Mouse (Mus musculus): ENCODE results near the gene Cdc37.

Gene Cdc37

DNA sequence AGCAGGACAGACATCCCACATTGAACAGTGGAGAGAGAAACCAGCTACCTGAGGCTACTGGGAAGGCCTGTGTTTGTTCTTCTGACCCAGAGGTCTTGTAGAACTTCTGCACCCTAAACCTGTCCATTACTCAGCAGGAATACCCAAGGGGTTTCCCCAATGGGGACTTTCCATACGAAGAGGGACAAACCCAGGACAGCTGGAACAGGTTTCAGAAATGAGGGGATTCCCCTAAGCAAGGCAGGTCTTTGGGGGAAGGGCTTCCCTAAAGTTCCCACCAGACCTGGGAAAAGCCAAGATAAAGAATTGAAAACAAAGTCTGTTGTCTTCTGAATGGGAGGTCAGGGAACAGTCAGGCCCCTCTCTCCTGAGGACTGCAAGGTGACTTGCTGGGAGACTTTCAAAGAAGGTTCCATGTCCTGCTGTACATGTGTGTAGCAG lies 13.8 kb downstream of the Cdc37 start:
- no peak for DNase-seq (ENCODE audit: low read depth, low spot score)

- no peak for DNase-seq (ENCODE audit: low read depth, low spot score)
Observed at GRCm38 (mm10) chr9:21135329-21135890, 14.4 kb downstream of the Cdc37 start.

GRCm38 (mm10) chr9:21134595-21135328 lies 15.0 kb downstream of the Cdc37 start:
- no peak for DNase-seq (ENCODE audit: low read depth, low spot score)

DNA sequence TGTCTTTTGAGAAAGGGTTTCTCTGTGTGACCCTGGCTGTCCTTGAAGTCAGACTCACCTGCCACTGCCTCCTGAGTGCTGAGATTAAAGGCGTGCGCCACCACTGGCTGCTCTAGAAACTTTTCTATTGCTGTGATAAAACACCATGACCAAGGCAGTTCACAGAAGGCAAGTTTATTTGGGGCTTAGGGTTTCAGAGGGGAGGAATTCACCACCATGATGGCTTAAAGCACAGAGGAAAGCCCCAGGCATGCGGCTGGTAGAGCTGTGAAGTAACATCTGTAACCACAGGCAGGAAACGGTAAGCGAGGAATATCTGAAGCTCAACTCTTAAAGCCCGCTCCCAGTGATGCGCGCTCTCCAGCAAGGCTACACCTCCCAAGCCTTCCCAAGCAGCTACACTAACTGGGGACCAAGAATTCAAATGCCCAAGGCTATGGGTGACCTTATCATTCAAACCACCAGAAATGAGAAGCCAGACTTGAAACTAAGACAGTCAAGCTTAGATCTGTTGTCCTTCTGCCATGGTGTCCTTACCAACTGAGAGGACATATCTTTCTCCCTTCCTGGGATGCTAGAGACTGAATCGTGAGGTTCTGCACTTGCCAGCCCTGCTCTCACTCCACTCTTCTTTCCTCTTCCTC lies 16.6 kb downstream of the Cdc37 start:
- DNase-seq (ENCODE audit: low read depth, low spot score), result no peak

GRCm38 (mm10) chr9:21132102-21132775 lies 17.5 kb downstream of the Cdc37 start:
- DNase-seq (ENCODE audit: low read depth, low spot score), result no peak

DNA sequence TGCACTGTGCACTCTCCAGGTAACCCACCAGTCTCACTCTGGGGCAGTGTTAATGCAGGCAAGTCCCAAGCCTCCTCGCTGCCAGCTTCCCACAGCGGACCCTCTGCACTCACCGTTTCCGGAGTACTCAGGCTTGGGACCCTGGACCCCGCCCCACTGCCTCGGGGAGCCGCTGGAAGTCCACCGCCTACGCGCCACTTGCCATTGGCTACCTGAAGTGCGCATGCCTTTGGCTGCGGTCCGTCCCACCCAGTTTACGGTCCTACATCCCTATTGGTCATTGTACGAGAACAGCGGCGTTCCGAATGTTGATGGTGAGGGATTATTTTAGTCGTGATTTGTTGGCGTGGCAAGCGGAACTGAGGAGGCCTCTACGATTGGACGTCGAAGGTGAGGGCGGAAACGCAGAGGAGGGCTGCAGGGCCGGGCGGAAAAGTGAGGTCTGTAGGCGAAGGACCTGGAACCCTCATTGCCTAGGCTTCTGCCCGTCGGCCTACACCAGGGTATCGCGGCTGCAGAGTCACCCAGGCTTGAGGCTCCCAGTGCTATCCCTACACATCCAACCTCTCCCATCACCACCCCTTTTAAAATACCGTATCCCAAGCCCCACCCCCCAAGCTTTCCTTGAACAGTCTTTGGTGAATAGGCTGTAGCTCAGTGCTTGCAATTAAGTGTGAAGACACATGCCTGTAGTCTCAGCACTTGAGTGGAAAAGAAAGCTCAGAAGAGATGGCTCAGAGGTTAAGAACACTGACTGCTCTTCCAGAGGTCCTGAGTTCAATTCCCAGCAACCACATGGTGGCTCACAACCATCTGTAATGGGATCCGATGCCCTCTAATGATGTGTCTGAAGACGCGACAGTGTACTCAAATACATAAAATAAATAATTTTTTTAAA lies 18.5 kb downstream of the Cdc37 start, which contains the start of gene Tyk2:
TSS of gene Tyk2 (minus strand) at position 185 of the 898 bp plus-strand sequence.
- DNase-seq (ENCODE audit: low read depth, low spot score), result peak; percentile 95

GRCm38 (mm10) chr9:21126259-21126627 lies 23.5 kb downstream of the Cdc37 start:
- no peak for DNase-seq (ENCODE audit: low read depth, low spot score)

DNA sequence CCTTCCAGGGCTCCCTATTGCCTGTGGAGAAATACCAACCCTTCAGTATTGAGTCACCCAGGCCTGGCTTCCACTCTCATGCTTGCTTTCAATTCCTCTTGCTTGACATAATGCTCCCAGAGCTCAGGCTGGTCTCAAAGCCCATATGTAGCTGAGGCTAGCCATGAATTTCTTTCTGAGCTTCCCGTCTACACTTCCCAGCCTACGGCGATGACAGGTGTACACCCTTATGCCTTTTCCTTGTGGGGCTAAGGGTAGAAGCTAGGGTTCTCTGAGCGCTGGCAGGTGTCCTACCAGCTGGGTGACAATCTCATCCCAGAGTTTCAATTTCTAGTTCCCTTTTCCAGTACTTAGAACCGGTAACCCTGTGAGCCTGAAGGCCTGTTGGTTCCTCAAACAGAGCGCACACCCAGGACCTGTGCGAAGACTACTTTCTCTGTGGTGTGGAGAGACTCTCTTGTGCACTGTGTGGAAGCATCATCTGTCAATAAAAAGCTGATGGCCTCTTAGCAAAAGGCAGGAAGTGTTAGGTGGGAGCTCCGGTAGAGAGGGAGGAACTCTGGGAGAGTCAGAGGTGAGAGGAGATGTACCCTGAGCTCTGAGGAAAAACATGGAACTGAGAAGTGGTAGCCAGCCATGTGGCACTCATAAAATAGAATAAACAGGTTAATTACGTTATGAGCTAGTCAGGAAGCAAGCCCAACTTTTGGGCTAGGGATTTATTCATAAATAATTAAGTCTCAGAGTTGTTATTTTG lies 24.1 kb downstream of the Cdc37 start:
- DNase-seq (ENCODE audit: low read depth, low spot score), result no peak

DNA sequence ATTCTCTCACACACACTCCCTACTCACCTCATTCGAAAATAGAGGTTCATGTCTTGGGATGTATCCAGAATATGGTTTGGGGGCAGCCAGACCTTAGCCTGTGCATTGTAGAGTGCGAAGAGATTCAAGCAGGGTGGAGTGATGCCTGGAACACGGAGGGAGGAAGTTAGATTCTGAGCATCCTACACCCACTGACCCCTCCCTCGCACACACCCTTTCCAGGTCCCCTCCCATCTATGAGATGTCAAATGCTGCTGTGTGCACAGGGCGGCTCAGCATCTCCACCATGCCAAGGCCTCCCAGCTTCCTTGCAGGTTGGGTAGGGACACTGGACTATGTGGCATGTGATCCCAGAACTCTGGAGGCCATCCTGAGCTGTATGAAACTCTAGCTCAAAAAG lies 24.9 kb downstream of the Cdc37 start:
- DNase-seq (ENCODE audit: low read depth, low spot score), result no peak

- no peak for DNase-seq (ENCODE audit: low read depth, low spot score)
Observed at GRCm38 (mm10) chr9:21121483-21121882, 28.3 kb downstream of the Cdc37 start.

GRCm38 (mm10) chr9:21117073-21117472 lies 32.7 kb downstream of the Cdc37 start:
- no peak for DNase-seq (ENCODE audit: low read depth, low spot score)

DNA sequence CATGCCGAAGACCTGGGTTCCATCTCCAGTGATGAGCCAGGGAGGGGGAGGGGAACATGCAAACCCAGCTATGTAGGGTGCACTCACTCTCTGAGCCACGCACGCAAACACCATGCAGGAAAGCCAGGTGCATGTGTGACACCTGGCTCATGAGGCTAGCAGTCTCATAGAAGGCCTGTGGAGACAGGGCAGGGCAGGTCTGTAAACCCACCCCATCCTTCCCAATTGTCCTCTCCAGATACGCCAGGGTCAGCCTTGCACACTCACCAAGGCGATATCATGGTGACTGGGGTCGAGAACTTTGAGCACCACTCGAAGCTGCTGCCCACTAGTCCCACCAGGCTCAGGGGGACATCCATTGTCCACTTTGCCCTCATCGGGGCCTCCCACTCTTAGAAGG lies 34.7 kb downstream of the Cdc37 start:
- DNase-seq (ENCODE audit: low read depth, low spot score), result no peak

DNA sequence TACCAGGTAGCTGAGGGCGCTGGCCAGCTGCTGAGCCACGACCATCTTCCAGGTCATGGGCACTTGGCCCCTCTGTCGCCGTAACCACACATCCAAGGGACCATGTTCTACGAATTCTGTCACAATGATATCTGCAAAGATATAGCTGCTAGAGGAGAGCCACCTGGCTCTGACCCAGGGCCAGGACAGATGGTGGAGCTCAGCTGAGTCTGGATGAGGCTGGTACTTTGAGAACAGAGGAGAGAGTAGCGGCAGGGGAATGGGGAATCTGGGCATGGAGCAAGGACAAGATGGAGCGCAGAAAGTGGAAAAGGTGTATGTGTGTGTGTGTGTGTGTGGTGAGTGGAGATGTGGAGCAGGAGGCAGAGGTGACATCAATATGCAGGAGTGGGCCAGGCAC lies 35.6 kb downstream of the Cdc37 start:
- DNase-seq (ENCODE audit: low read depth, low spot score), result no peak

DNA sequence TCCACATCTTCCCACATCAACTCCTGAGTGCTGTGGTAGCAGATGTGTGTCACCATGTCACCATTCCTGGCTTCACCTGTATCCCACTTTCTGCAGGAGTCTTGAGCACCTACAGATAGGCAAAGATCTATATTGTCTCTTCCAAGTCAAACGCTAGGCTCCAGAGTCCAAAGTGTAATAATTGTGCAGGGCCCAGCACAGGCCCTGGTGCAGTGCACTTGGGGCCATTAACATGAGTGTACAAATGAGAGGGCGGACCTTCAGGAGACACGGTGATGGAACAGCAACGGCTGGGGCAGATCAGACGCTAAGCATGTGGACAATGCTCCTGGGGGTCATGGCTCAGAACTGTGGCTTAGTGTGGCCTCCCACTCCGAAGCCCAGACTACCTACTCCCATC lies 36.0 kb downstream of the Cdc37 start:
- DNase-seq (ENCODE audit: low read depth, low spot score), result no peak

- no peak for DNase-seq (ENCODE audit: low read depth, low spot score)
Observed at GRCm38 (mm10) chr9:21107607-21108237, 42.1 kb downstream of the Cdc37 start.

DNA sequence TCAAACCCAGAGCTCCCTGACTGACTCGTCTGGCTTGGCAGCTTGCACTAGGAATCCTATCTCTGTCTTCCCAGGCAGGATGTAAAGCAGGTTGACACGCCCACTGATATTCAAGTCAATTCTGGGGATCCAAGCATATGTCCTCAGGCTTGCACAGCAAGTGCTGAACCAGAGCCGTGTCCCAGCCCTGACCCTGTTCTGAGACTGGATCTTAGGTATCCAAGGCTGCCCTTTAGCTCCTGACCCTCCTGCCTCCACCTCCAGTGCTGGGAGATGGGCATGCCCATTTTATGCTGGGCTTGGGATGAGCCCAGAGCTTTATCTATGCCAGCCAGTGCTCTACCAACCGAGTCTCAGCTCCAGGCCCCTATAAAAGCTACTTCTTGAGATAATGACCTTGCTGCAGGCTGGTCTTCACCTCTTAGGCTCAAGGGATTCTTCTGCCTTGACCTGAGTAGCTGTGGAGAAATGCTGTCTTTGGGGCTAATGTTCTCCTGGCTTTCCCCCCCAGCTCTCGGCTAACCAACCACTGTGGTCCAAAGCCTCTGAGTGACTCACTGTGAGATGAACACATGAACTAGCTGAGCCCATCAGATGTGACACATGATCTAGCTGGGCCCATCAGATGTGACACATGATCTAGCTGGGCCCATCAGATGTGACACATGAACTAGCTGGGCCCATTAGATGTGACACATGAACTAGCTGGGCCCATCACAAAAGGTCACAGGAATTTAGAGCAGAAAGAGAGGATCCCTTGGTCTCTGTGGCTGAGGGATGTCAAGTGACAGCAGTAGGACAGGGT lies 43.8 kb downstream of the Cdc37 start:
- no peak for DNase-seq (ENCODE audit: low read depth, low spot score)

- DNase-seq (ENCODE audit: low read depth, low spot score), result no peak
Observed at GRCm38 (mm10) chr9:21104814-21105213, 45.0 kb downstream of the Cdc37 start.

- no peak for DNase-seq (ENCODE audit: low read depth, low spot score)
Observed at GRCm38 (mm10) chr9:21102076-21102475, 47.7 kb downstream of the Cdc37 start.

DNA sequence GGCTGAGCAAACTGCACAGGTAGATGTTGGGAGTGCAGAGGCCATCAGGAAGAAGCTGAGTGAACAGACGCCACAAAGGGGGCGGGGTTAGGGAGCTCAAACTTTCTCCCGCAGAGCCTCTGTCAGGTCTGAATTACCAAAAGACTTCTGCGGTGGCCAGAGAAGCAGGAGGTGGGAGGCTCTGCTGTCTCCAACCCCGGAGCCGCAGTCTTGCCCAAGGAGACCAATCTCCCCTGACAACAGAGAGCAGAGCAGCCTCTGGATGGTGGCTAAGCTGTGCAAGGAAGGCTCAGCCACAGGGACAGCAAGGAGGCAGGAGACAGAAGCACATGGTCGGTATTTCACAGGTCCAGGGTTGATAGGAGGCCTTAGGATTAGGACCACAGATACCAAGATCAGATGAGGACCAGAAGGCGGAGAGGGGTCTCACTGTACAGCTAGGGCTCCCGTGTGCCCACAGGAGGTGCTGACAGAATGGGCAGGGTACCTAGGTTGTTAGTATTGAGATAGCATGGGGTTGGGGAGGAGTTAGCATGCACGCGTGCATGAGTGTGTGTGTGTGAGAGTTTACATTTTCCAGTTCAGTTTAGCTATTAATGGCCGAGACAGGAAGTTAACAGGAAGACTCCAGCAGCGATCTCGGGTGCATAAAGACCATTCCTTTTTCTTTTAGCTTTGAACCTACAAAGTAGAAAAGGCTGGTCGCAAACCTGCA lies 49.2 kb downstream of the Cdc37 start:
- no peak for DNase-seq (ENCODE audit: low read depth, low spot score)
